Mouse (Mus musculus) stomach, postnatal 0 days (tissue): ENCODE data around the gene Cog2.

Experiments used
- CTCF ChIP-seq: IDR thresholded peaks from 2 replicates; pipeline ENCODE4 v1.5.1; 2016; ENCODE audit warnings: antibody characterized with exemption, low read depth, mild to moderate bottlenecking, moderate library complexity
- EP300 ChIP-seq: optimal IDR thresholded peaks from 2 replicates; pipeline ENCODE3; 2016; ENCODE audit warnings: antibody characterized with exemption

DNA sequence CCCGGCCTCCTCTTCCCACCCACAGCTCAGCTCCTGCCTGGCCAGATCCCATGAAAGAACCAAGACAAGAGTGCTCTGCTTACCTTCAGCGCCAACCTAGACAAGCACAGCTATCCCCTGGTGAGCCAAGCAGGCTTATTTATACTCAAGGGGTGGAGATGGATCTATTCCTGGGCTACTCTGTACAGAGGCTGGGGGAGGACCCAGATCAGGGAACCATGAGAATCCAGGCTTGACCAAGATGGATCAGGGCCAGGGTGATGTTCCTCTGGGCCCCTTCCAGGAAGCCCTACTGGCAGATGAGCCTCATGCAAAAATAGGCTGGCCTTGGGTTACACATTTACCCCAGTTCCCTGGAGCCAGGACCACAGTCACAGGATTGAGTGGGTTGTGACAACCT is 49.0 kb downstream of the Cog2 start, which contains the start of gene Agt:
- no peak for TF ChIP-seq EP300
- TF ChIP-seq CTCF, result no peak
